Mouse (Mus musculus) MEL (cell line): ENCODE data around the gene 6030408B16Rik. TPM values are rescaled to one million over a fixed set of nuclear protein-coding genes. Genes with fewer than 3 reads are reported as not detected.

Experiments
- DNase-seq: peaks from one replicate; pipeline ENCODE4 v3.0.0; 2011; ENCODE audit warnings: low read depth, low spot score
- H3K27ac ChIP-seq: 2 replicates; pipeline ENCODE4 v1.5.1; 2012; ENCODE audit warnings: low read depth, mild to moderate bottlenecking, control low read depth, low read length, moderate library complexity; ENCODE audit not compliant: control insufficient read depth
- H3K27me3 ChIP-seq, 2 experiments: fragments of 150-350 bp in 1 of 2; sonication (generic) in 1 of 2; 2 replicates each; pipeline ENCODE4 v1.6.1; 2012; ENCODE audit warnings: low read length in 2 of 2, mild to moderate bottlenecking in 2 of 2, improper control_type of control experiment in 1 of 2, moderate library complexity in 1 of 2; ENCODE audit not compliant: insufficient read depth in 2 of 2, control insufficient read depth in 1 of 2
- H3K36me3 ChIP-seq, 2 experiments: 2 replicates each; pipeline ENCODE4 v1.6.1; 2012 to 2014; ENCODE audit warnings: low read length in 2 of 2, improper control_type of control experiment in 1 of 2, inconsistent platforms in 1 of 2, mild to moderate bottlenecking in 1 of 2; ENCODE audit not compliant: insufficient read depth in 2 of 2, control insufficient read depth in 1 of 2
- H3K4me1 ChIP-seq, 2 experiments: fragments of 150-350 bp in 1 of 2; sonication (generic) in 1 of 2; 2 replicates each; pipeline ENCODE4 v1.6.1; 2012; ENCODE audit warnings: low read length in 2 of 2, improper control_type of control experiment in 1 of 2, mild to moderate bottlenecking in 1 of 2; ENCODE audit not compliant: insufficient read depth in 2 of 2, control insufficient read depth in 1 of 2
- H3K4me3 ChIP-seq, 2 experiments: fragments of 150-350 bp in 1 of 2; sonication (generic) in 1 of 2; 2 replicates each; pipeline ENCODE4 v1.5.1; 2012; ENCODE audit warnings: low read depth in 2 of 2, low read length in 2 of 2, mild to moderate bottlenecking in 2 of 2, moderate library complexity in 2 of 2, control low read depth in 1 of 2, improper control_type of control experiment in 1 of 2; ENCODE audit not compliant: control insufficient read depth in 1 of 2, insufficient read depth in 1 of 2
- H3K79me2 ChIP-seq: 2 replicates; pipeline ENCODE4 v1.6.1; 2012; ENCODE audit warnings: mild to moderate bottlenecking, low read length, moderate library complexity; ENCODE audit not compliant: control insufficient read depth, poor library complexity, insufficient read depth
- H3K9ac ChIP-seq: 2 replicates; pipeline ENCODE4 v1.6.1; 2012; ENCODE audit warnings: low read depth, mild to moderate bottlenecking, control low read depth, low read length, moderate library complexity; ENCODE audit not compliant: control insufficient read depth, poor library complexity, severe bottlenecking
- H3K9me3 ChIP-seq: fragments of 150-350 bp; sonication (generic); replicated peaks from 2 replicates; pipeline ENCODE4 v1.6.1; 2012; ENCODE audit warnings: mild to moderate bottlenecking, low read length, improper control_type of control experiment, moderate library complexity; ENCODE audit not compliant: insufficient read depth
- BHLHE40 ChIP-seq: IDR thresholded peaks from 2 replicates; pipeline ENCODE4 v1.6.1; 2012; ENCODE audit warnings: low read depth, mild to moderate bottlenecking, inconsistent platforms, low read length, improper control_type of control experiment, borderline replicate concordance
- CHD2 ChIP-seq: IDR thresholded peaks from 2 replicates; pipeline ENCODE4 v1.6.1; 2011; ENCODE audit warnings: low read length, improper control_type of control experiment
- CTCF ChIP-seq, 3 experiments: IDR thresholded peaks in 2 of 3; conservative IDR thresholded peaks in 1 of 3; 2 replicates each; pipeline ENCODE4 v1.5.1; 2011 to 2012; ENCODE audit warnings: low read length in 3 of 3, low read depth in 2 of 3, mild to moderate bottlenecking in 2 of 3, improper control_type of control experiment in 1 of 3, inconsistent platforms in 1 of 3, mixed read lengths in 1 of 3, moderate library complexity in 1 of 3; ENCODE audit not compliant: control insufficient read depth in 1 of 3, insufficient read depth in 1 of 3, poor library complexity in 1 of 3, severe bottlenecking in 1 of 3
- EP300 ChIP-seq, 2 experiments: IDR thresholded peaks; 2 replicates each; pipeline ENCODE4 v1.6.1; 2011; ENCODE audit warnings: improper control_type of control experiment in 2 of 2, low read length in 2 of 2, low read depth in 1 of 2, mild to moderate bottlenecking in 1 of 2
- ETS1 ChIP-seq: IDR thresholded peaks from 2 replicates; pipeline ENCODE4 v1.6.1; 2012; ENCODE audit warnings: low read depth, mild to moderate bottlenecking, inconsistent platforms, low read length, improper control_type of control experiment, moderate library complexity
- HCFC1 ChIP-seq: IDR thresholded peaks from 2 replicates; pipeline ENCODE4 v1.6.1; 2012; ENCODE audit warnings: low read depth, mild to moderate bottlenecking, inconsistent platforms, low read length, improper control_type of control experiment, moderate library complexity
- MAFK ChIP-seq: IDR thresholded peaks from 2 replicates; pipeline ENCODE4 v1.6.1; 2011; ENCODE audit warnings: low read depth, mild to moderate bottlenecking, low read length, improper control_type of control experiment, borderline replicate concordance
- MAX ChIP-seq: IDR thresholded peaks from 2 replicates; pipeline ENCODE4 v1.6.1; 2011; ENCODE audit warnings: low read length, improper control_type of control experiment
- MAZ ChIP-seq: IDR thresholded peaks from 2 replicates; pipeline ENCODE4 v1.6.1; 2012; ENCODE audit warnings: low read depth, mild to moderate bottlenecking, inconsistent platforms, low read length, improper control_type of control experiment
- MEF2A ChIP-seq: IDR thresholded peaks from 2 replicates; pipeline ENCODE4 v1.6.1; 2014; ENCODE audit warnings: low read depth, mild to moderate bottlenecking, inconsistent platforms, low read length, improper control_type of control experiment; ENCODE audit not compliant: poor library complexity, insufficient replicate concordance, severe bottlenecking; ENCODE audit errors: extremely low read depth
- MYB ChIP-seq: IDR thresholded peaks from 2 replicates; pipeline ENCODE4 v1.6.1; 2011; ENCODE audit warnings: mild to moderate bottlenecking, low read depth, low read length, improper control_type of control experiment
- POLR2A ChIP-seq, 2 experiments: IDR thresholded peaks; 2 replicates each; pipeline ENCODE4 v1.6.1; 2011 to 2012; ENCODE audit warnings: low read length in 2 of 2, mild to moderate bottlenecking in 2 of 2, control low read depth in 1 of 2, improper control_type of control experiment in 1 of 2, low read depth in 1 of 2, moderate library complexity in 1 of 2; ENCODE audit not compliant: control insufficient read depth in 1 of 2, insufficient read depth in 1 of 2, poor library complexity in 1 of 2
- POLR2AphosphoS5 ChIP-seq: IDR thresholded peaks from 2 replicates; pipeline ENCODE4 v1.6.1; 2012; ENCODE audit warnings: low read depth, borderline replicate concordance, mild to moderate bottlenecking, inconsistent platforms, low read length, moderate library complexity, mixed read lengths
- RAD21 ChIP-seq: IDR thresholded peaks from 2 replicates; pipeline ENCODE4 v1.6.1; 2011; ENCODE audit warnings: mild to moderate bottlenecking, low read depth, low read length, improper control_type of control experiment
- SIN3A ChIP-seq: IDR thresholded peaks from 2 replicates; pipeline ENCODE4 v1.6.1; 2012; ENCODE audit warnings: low read length, improper control_type of control experiment, inconsistent platforms
- TAL1 ChIP-seq: IDR thresholded peaks from 2 replicates; pipeline ENCODE4 v1.6.1; 2012; ENCODE audit warnings: mild to moderate bottlenecking, inconsistent platforms, low read length, moderate library complexity, mixed read lengths
- ZC3H11A ChIP-seq: IDR thresholded peaks from 2 replicates; pipeline ENCODE4 v1.6.1; 2012; ENCODE audit warnings: low read depth, mild to moderate bottlenecking, inconsistent platforms, low read length, improper control_type of control experiment
- ZMIZ1 ChIP-seq: IDR thresholded peaks from 2 replicates; pipeline ENCODE4 v1.6.1; 2012; ENCODE audit warnings: low read depth, mild to moderate bottlenecking, inconsistent platforms, low read length, improper control_type of control experiment, moderate library complexity
- ZNF384 ChIP-seq: IDR thresholded peaks from 2 replicates; pipeline ENCODE4 v1.6.1; 2012; ENCODE audit warnings: low read depth, mild to moderate bottlenecking, inconsistent platforms, low read length, improper control_type of control experiment
- polyA plus RNA-seq, 2 experiments: library from polyadenylated mRNA; stranded (reverse) in 1 of 2; unstranded in 1 of 2; fragments of >175 nt in 1 of 2; fragments of >200 nt in 1 of 2; gene quantifications; 2 replicates each; pipeline versions ENCODE4 v1.2.1 to v1.2.4; 2012; ENCODE audit warnings: low replicate concordance in 2 of 2, low read depth in 1 of 2; ENCODE audit not compliant: insufficient read length in 2 of 2, insufficient read depth in 1 of 2, missing spikeins in 1 of 2
- total RNA-seq: library from RNA; depleted of rRNA; stranded (reverse); fragments of 300-350 nt; gene quantifications from 2 replicates; pipeline ENCODE4 v1.2.3, GENCODE M21; 2012

Gene 6030408B16Rik
- total and polyA plus RNA-seq, 3 experiments: 0.12 to 0.18 TPM; not detected in 1

GRCm38 (mm10) chr15:101295616-101296015 lies 2.6 kb downstream of the 6030408B16Rik start:
- Histone ChIP-seq H3K27me3 (no peaks in the 10 kb centered on the region), H3K79me2 (no peaks in the 10 kb centered on the region), H3K36me3 (peaks cover 0 to 11% of the 10 kb centered on the region in 2 experiments; a peak in 2 of 4 replicates), H3K27ac (no peak overlapping the region), H3K9ac (no peak overlapping the region), H3K4me1 (peaks cover 10 to 21% of the 10 kb centered on the region in 2 experiments; a peak in 3 of 4 replicates), H3K9me3 (no peaks in the 10 kb centered on the region), H3K4me3 (no peak overlapping the region)
- DNase-seq: no peak
- no peak for TF ChIP-seq HCFC1

DNA sequence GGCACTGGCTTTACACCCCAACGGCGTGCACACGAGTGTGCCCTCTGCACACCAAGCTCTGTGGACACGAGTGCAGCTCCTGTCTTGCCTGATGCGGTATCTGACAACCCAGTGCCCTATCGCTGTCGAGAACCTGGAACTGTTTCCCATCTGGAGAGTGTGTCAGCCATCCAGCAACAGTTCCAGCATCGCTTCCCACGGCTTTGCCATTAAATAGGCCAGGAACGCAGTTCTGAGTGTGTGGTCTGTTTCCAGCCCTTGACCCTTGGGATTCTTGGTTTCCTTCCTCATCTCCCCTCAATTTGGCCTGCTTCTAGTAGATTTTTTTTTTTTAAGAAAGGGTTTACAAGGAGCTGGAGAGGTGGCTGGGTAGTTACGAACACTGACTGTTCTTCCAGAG lies 3.1 kb downstream of the 6030408B16Rik start:
- no peak overlapping the region for H3K27ac ChIP-seq
- no peaks in the 10 kb centered on the region for H3K9me3 ChIP-seq
- H3K79me2 ChIP-seq: no peaks in the 10 kb centered on the region
- DNase-seq: no peak
- TF ChIP-seq POLR2A (IDR thresholded peaks at IDR 0.05; ENCODE audit: control insufficient read depth in 1 of 2, insufficient read depth in 1 of 2, low read depth in 1 of 2, low read length in 2 of 2, poor library complexity in 1 of 2) (no peak), EP300 (IDR thresholded peaks at IDR 0.05; ENCODE audit: low read depth in 1 of 2, low read length in 2 of 2) (no peak), SIN3A (no peak), MYB (no peak), MAX (no peak), BHLHE40 (no peak), RAD21 (no peak), ZNF384 (no peak), MAZ (no peak), ZMIZ1 (no peak)
- H3K9ac ChIP-seq: no peak overlapping the region
- no peak overlapping the region for H3K4me3 ChIP-seq
- peaks cover 0 to 11% of the 10 kb centered on the region in 2 experiments; a peak in 2 of 4 replicates for H3K36me3 ChIP-seq
- H3K27me3 ChIP-seq: no peaks in the 10 kb centered on the region
- H3K4me1 ChIP-seq: peaks cover 10 to 21% of the 10 kb centered on the region in 2 experiments; a peak in 3 of 4 replicates

DNA sequence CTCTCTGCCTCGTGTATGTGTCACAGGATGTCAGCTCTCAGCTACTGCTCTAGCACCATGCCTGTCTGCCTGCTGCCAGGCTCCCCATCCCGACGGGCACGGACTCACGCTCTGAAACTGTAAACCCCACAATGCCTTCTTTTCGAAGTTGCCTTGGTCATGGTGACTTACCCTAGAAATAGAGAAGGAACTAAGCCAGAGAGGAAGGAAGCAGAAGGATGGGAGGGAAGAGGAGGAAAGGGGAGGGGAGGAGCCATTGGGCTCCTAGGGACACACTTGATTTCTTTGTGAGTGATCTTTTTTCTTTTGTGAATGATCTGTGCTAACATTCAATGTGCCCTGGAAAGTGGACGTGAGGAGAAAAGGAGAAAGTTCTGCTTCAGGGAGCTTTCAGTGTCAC lies 5.0 kb downstream of the 6030408B16Rik start:
- Histone ChIP-seq H3K9ac (no peak overlapping the region), H3K36me3 (peaks cover 0 to 11% of the 10 kb centered on the region in 2 experiments; a peak in 2 of 4 replicates), H3K79me2 (no peaks in the 10 kb centered on the region), H3K9me3 (no peaks in the 10 kb centered on the region), H3K27ac (no peak overlapping the region), H3K4me3 (no peak overlapping the region), H3K27me3 (no peaks in the 10 kb centered on the region), H3K4me1 (peaks cover 10 to 21% of the 10 kb centered on the region in 2 experiments; a peak in 3 of 4 replicates)
- TF ChIP-seq ZMIZ1 (no peak), MAFK (no peak), POLR2A (IDR thresholded peaks at IDR 0.05; ENCODE audit: control insufficient read depth in 1 of 2, insufficient read depth in 1 of 2, low read depth in 1 of 2, low read length in 2 of 2, poor library complexity in 1 of 2) (no peak), MYB (no peak), ETS1 (no peak), ZC3H11A (no peak), ZNF384 (no peak), CTCF (IDR thresholded peaks at IDR 0.05 in 2 of 3, conservative IDR thresholded peaks at IDR 0.05 in 1 of 3; ENCODE audit: control insufficient read depth in 1 of 3, insufficient read depth in 1 of 3, low read depth in 2 of 3, low read length in 3 of 3, poor library complexity in 1 of 3, severe bottlenecking in 1 of 3) (no peak), RAD21 (no peak), MEF2A (no peak), TAL1 (no peak), POLR2AphosphoS5 (no peak), CHD2 (no peak)
- no peak for DNase-seq
